Comparison of ENCODE assay signal across 8 mouse cellular contexts in the genomic region with DNA sequence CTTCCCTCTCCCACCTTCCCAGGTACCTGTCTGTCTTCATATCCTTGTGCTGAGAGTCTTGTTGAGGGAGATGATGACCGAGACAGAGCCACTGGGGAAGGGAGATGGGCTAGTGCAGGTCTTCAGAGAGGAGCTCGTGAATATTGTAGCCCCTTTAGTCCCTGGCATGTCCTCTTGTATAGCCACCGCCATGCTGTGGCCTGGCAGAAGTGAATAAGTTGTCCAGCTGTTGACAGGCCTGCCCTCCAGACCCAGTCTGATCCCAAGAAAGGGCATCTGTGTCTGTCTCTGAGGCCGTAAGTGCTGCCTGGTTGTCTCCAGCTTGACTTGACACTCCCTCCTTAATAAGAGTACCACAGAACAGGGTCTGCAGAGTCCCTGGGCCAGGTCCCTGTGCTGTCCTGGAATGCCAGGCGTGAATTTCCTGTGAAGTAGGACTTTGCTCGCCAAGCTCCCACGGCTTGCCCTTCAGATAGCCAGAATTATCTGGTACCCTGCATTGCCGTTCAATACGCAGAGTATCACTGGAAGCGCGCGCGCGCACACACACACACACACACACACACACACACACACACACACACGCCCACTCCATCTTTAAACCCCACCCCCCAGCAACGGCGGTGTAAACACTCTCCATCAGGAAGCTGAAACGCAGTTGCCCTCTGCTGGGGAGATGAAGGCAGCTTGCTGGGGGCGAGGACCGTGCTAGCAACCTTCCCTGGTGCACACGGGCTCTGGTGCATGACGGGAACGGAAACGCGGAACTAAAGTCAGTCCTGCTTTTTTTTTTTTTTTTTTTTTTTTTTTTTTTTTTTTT.
DNase-seq lines count a peak whose midpoint lies in the region; ATAC-seq lines count a peak whose summit lies in the region.

No protein-coding gene starts in this region.

- WGBS in embryonic facial prominence, embryonic 14.5 days, result 11% methylated on average over 25 of the region's 25 CpGs
- WGBS in heart, embryonic 11.5 days (ENCODE audit: insufficient replicate concordance), result 9% methylated on average over 25 of the region's 25 CpGs
- 9% methylated on average over 25 of the region's 25 CpGs for WGBS in kidney, embryonic 15.5 days

- peak overlapping the region; percentile 46 for H3K4me3 ChIP-seq in erythroblast, embryonic 14.5 days (replicated peaks)
- H3K4me3 ChIP-seq in embryonic facial prominence, embryonic 14.5 days (ENCODE audit: low read depth, low read length), result peak overlapping the region; percentile 40
- peak overlapping the region; percentile 45 for H3K4me3 ChIP-seq in heart, embryonic 11.5 days (ENCODE audit: low read depth, low read length)
- H3K4me3 ChIP-seq in kidney, embryonic 15.5 days (replicated peaks), result peak overlapping the region; percentile 43

- H3K27ac ChIP-seq in embryonic facial prominence, embryonic 14.5 days (replicated peaks; ENCODE audit: low read depth, low read length), result peak overlapping the region; percentile 41
- peak overlapping the region; percentile 82; the same call in 1 of the 2 replicates for H3K27ac ChIP-seq in heart, embryonic 11.5 days (ENCODE audit: low read depth, low read length)
- peak overlapping the region; percentile 79 for H3K27ac ChIP-seq in kidney, embryonic 15.5 days

- DNase-seq in embryonic facial prominence, embryonic 14.5 days (ENCODE audit: low spot score), result peak; percentile 99
- peak; percentile 87 for DNase-seq in liver
- peak; percentile 78 to 79 for DNase-seq in monocyte, adult 2 months (ENCODE audit: low read depth in 1 of 2, low spot score in 2 of 2)
- peak; percentile 87 for DNase-seq in splenic B cell, adult 2 months (ENCODE audit: low read depth, low spot score)

- H3K4me1 ChIP-seq in erythroblast, embryonic 14.5 days (ENCODE audit: control insufficient read depth), result peaks cover 15% of the 10 kb centered on the region
- peaks cover 17% of the 10 kb centered on the region for H3K4me1 ChIP-seq in embryonic facial prominence, embryonic 14.5 days (ENCODE audit: control insufficient read depth, insufficient read depth, low read length)
- H3K4me1 ChIP-seq in heart, embryonic 11.5 days (ENCODE audit: control insufficient read depth, insufficient read depth, low read length), result peaks cover 17% of the 10 kb centered on the region
- peaks cover 23% of the 10 kb centered on the region for H3K4me1 ChIP-seq in kidney, embryonic 15.5 days

- peak overlapping the region; percentile 74 for H3K4me2 ChIP-seq in embryonic facial prominence, embryonic 14.5 days (ENCODE audit: low read depth, low read length)
- H3K4me2 ChIP-seq in heart, embryonic 11.5 days, result peak overlapping the region; percentile 81
- H3K4me2 ChIP-seq in kidney, embryonic 15.5 days, result peak overlapping the region; percentile 73

- no peaks in the 10 kb centered on the region for H3K9me3 ChIP-seq in erythroblast, embryonic 14.5 days (ENCODE audit: control insufficient read depth, low read length)
- no peaks in the 10 kb centered on the region for H3K9me3 ChIP-seq in embryonic facial prominence, embryonic 14.5 days (ENCODE audit: control insufficient read depth, low read length)
- no peaks in the 10 kb centered on the region for H3K9me3 ChIP-seq in heart, embryonic 11.5 days (replicated peaks; ENCODE audit: control insufficient read depth, low read length)
- H3K9me3 ChIP-seq in kidney, embryonic 15.5 days (replicated peaks), result no peaks in the 10 kb centered on the region

- no peaks in the 10 kb centered on the region for H3K36me3 ChIP-seq in erythroblast, embryonic 14.5 days (ENCODE audit: control insufficient read depth)
- H3K36me3 ChIP-seq in embryonic facial prominence, embryonic 14.5 days (ENCODE audit: control insufficient read depth, insufficient read depth, low read length), result no peaks in the 10 kb centered on the region
- no peaks in the 10 kb centered on the region for H3K36me3 ChIP-seq in heart, embryonic 11.5 days (ENCODE audit: control insufficient read depth, insufficient read depth, low read length)
- no peaks in the 10 kb centered on the region for H3K36me3 ChIP-seq in kidney, embryonic 15.5 days
- no peaks in the 10 kb centered on the region for H3K36me3 ChIP-seq in splenic B cell, adult 2 months (ENCODE audit: control insufficient read depth, insufficient read depth, low read length, poor library complexity, severe bottlenecking)

- peaks cover 17% of the 10 kb centered on the region for H3K27me3 ChIP-seq in erythroblast, embryonic 14.5 days (ENCODE audit: control insufficient read depth)
- H3K27me3 ChIP-seq in embryonic facial prominence, embryonic 14.5 days (replicated peaks; ENCODE audit: control insufficient read depth, insufficient read depth, low read length), result no peaks in the 10 kb centered on the region
- no peaks in the 10 kb centered on the region for H3K27me3 ChIP-seq in heart, embryonic 11.5 days (ENCODE audit: control insufficient read depth, insufficient read depth, low read length)
- no peaks in the 10 kb centered on the region for H3K27me3 ChIP-seq in kidney, embryonic 15.5 days
- H3K27me3 ChIP-seq in splenic B cell, adult 2 months (ENCODE audit: control insufficient read depth, insufficient read depth, low read length, poor library complexity, severe bottlenecking), result no peaks in the 10 kb centered on the region

- H3K9ac ChIP-seq in embryonic facial prominence, embryonic 14.5 days (ENCODE audit: low read depth, low read length), result no peak overlapping the region
- peak overlapping the region; percentile 78 for H3K9ac ChIP-seq in heart, embryonic 11.5 days (ENCODE audit: low read depth, low read length)
- H3K9ac ChIP-seq in kidney, embryonic 15.5 days, result peak overlapping the region; percentile 43

- ATAC-seq in erythroblast, adult 5-6 weeks (replicated peaks; ENCODE audit: low FRiP score, poor library complexity, severe bottlenecking), result no peak
- ATAC-seq in embryonic facial prominence, embryonic 14.5 days (ENCODE audit: low read depth), result peak; percentile 96
- peak; percentile 87 for ATAC-seq in heart, embryonic 11.5 days (replicated peaks; ENCODE audit: insufficient number of reproducible peaks, low FRiP score, low TSS enrichment)
- peak; percentile 93 for ATAC-seq in kidney, embryonic 15.5 days (replicated peaks; ENCODE audit: low FRiP score)
